Mouse (Mus musculus) megakaryocyte, embryonic 14.5 days (primary cell): ENCODE measurements around the gene Fggy.

Experiments
- FLI1 ChIP-seq: IDR thresholded peaks from 2 replicates; pipeline ENCODE4 v1.6.1; 2012; ENCODE audit warnings: low read length, inconsistent platforms, mixed read lengths
- GATA1 ChIP-seq: IDR thresholded peaks from 3 replicates; pipeline ENCODE4 v1.6.1; 2012; ENCODE audit warnings: mixed read lengths, low read length, inconsistent platforms, borderline replicate concordance

GRCm38 (mm10) chr4:95626186-95626585, 68.9 kb downstream of the Fggy start:
- TF ChIP-seq GATA1 (no peak), FLI1 (no peak)
